Mouse (Mus musculus): ENCODE results near the gene Set. TPM values are rescaled to one million over a fixed set of nuclear protein-coding genes. Genes with fewer than 3 reads are reported as not detected.
A peak's percentile ranks its signal among the peaks of the same experiment; 100 is the strongest.

Gene Set
- total RNA-seq, 2 experiments from 2014 or later = 75.4 to 90.4 TPM

- DNase-seq = no peak
- intact Hi-C loops (cut with DNase I; ENCODE audit: low total_unique reads) = no loop called here
Measured at GRCm38 (mm10) chr2:30056736-30057135, 442 bp upstream of the Set start.

- intact Hi-C loops (cut with DNase I; ENCODE audit: low total_unique reads) = no loop called here
- DNase-seq = no peak
Measured at GRCm38 (mm10) chr2:30058418-30058817, 1.2 kb downstream of the Set start.

- intact Hi-C loops (cut with DNase I; ENCODE audit: low total_unique reads) = no loop called here
- no peak for DNase-seq
Measured at GRCm38 (mm10) chr2:30061215-30062166, 4.3 kb downstream of the Set start.

GRCm38 (mm10) chr2:30062249-30063093, 5.3 kb downstream of the Set start:
- DNase-seq = peak; percentile 30
- intact Hi-C loops (cut with DNase I; ENCODE audit: low total_unique reads) = no loop called here

GRCm38 (mm10) chr2:30063235-30063634, 6.1 kb downstream of the Set start:
- intact Hi-C loops (cut with DNase I; ENCODE audit: low total_unique reads) = no loop called here
- no peak for DNase-seq

- intact Hi-C loops (cut with DNase I; ENCODE audit: low total_unique reads) = no loop called here
- no peak for DNase-seq
Measured at GRCm38 (mm10) chr2:30063791-30064190, 6.6 kb downstream of the Set start.

- intact Hi-C loops (cut with DNase I; ENCODE audit: low total_unique reads) = no loop called here
Measured at GRCm38 (mm10) chr2:30064298-30064697, 7.1 kb downstream of the Set start.

GRCm38 (mm10) chr2:30066046-30066901, 9.1 kb downstream of the Set start:
- intact Hi-C loops (cut with DNase I; ENCODE audit: low total_unique reads) = no loop called here
- DNase-seq = peak; percentile 96

More at GRCm38 (mm10) chr2:30064298-30064697, 7.1 kb downstream of the Set start:
- DNase-seq = no peak

- intact Hi-C loops (cut with DNase I; ENCODE audit: low total_unique reads) = no loop called here
Measured at GRCm38 (mm10) chr2:30067031-30067888, 10.1 kb downstream of the Set start.

GRCm38 (mm10) chr2:30067962-30068361, 10.8 kb downstream of the Set start:
- DNase-seq = no peak
- intact Hi-C loops (cut with DNase I; ENCODE audit: low total_unique reads) = no loop called here

More at GRCm38 (mm10) chr2:30067031-30067888, 10.1 kb downstream of the Set start:
- DNase-seq = peak; percentile 36

GRCm38 (mm10) chr2:30072875-30073274, 15.7 kb downstream of the Set start:
- intact Hi-C loops (cut with DNase I; ENCODE audit: low total_unique reads) = no loop called here
- no peak for DNase-seq

GRCm38 (mm10) chr2:30073285-30073684, 16.1 kb downstream of the Set start:
- intact Hi-C loops (cut with DNase I; ENCODE audit: low total_unique reads) = no loop called here
- DNase-seq = no peak

- intact Hi-C loops (cut with DNase I; ENCODE audit: low total_unique reads) = no loop called here
- DNase-seq = no peak
Measured at GRCm38 (mm10) chr2:30075625-30076024, 18.4 kb downstream of the Set start.

GRCm38 (mm10) chr2:30076439-30076838, 19.3 kb downstream of the Set start:
- no peak for DNase-seq
- intact Hi-C loops (cut with DNase I; ENCODE audit: low total_unique reads) = no loop called here

- intact Hi-C loops (cut with DNase I; ENCODE audit: low total_unique reads) = no loop called here
- no peak for DNase-seq
Measured at GRCm38 (mm10) chr2:30076959-30077358, 19.8 kb downstream of the Set start.

GRCm38 (mm10) chr2:30077502-30078348, 20.5 kb downstream of the Set start, which contains the start of gene Pkn3:
Gene Pkn3, plus strand, starts transcription at chr2:30077684.
- DNase-seq = peak; percentile 88
- intact Hi-C loops (cut with DNase I; ENCODE audit: low total_unique reads) = no loop called here

GRCm38 (mm10) chr2:30078349-30078712, 21.2 kb downstream of the Set start:
- no peak for DNase-seq
- intact Hi-C loops (cut with DNase I; ENCODE audit: low total_unique reads) = no loop called here

- intact Hi-C loops (cut with DNase I; ENCODE audit: low total_unique reads) = no loop called here
- DNase-seq = no peak
Measured at GRCm38 (mm10) chr2:30078760-30079159, 21.6 kb downstream of the Set start.
